Mouse (Mus musculus): Measurements from ENCODE around the gene Twnk.

Twnk gene

GRCm38 (mm10) chr19:45003740-45004516, 1.5 kb upstream of the Twnk start:
- DNase-seq (ENCODE audit: low read depth, low spot score) = peak; percentile 50

- DNase-seq (ENCODE audit: low read depth, low spot score) = peak; percentile 97
Observed at GRCm38 (mm10) chr19:45005957-45006712, 672 bp downstream of the Twnk start, which contains the start of gene Mrpl43. Mrpl43 (minus strand) TSS chr19:45006442.

- peak; percentile 30 for DNase-seq (ENCODE audit: low read depth, low spot score)
Observed at GRCm38 (mm10) chr19:45007021-45007420, 1.6 kb downstream of the Twnk start.

- DNase-seq (ENCODE audit: low read depth, low spot score) = no peak
Observed at GRCm38 (mm10) chr19:45007425-45008191, 2.1 kb downstream of the Twnk start.

- no peak for DNase-seq (ENCODE audit: low read depth, low spot score)
Observed at GRCm38 (mm10) chr19:45010646-45011045, 5.2 kb downstream of the Twnk start.

GRCm38 (mm10) chr19:45012219-45012618, 6.8 kb downstream of the Twnk start:
- no peak for DNase-seq (ENCODE audit: low read depth, low spot score)

- no peak for DNase-seq (ENCODE audit: low read depth, low spot score)
Observed at GRCm38 (mm10) chr19:45012636-45013035, 7.2 kb downstream of the Twnk start.

GRCm38 (mm10) chr19:45013581-45014225, 8.2 kb downstream of the Twnk start:
- no peak for DNase-seq (ENCODE audit: low read depth, low spot score)

GRCm38 (mm10) chr19:45014335-45014971, 9.0 kb downstream of the Twnk start, which contains the start of gene Lzts2:
Lzts2 (plus strand) TSS chr19:45014414.
- peak; percentile 72 for DNase-seq (ENCODE audit: low read depth, low spot score)

GRCm38 (mm10) chr19:45014981-45015402, 9.5 kb downstream of the Twnk start:
- DNase-seq (ENCODE audit: low read depth, low spot score) = peak; percentile 73

GRCm38 (mm10) chr19:45015518-45016281, 10.2 kb downstream of the Twnk start:
- DNase-seq (ENCODE audit: low read depth, low spot score) = peak; percentile 71

- no peak for DNase-seq (ENCODE audit: low read depth, low spot score)
Observed at GRCm38 (mm10) chr19:45016341-45017215, 11.1 kb downstream of the Twnk start.

- peak; percentile 73 for DNase-seq (ENCODE audit: low read depth, low spot score)
Observed at GRCm38 (mm10) chr19:45017216-45017771, 11.8 kb downstream of the Twnk start.

- peak; percentile 39 for DNase-seq (ENCODE audit: low read depth, low spot score)
Observed at GRCm38 (mm10) chr19:45017909-45018308, 12.4 kb downstream of the Twnk start.

GRCm38 (mm10) chr19:45018351-45018831, 12.9 kb downstream of the Twnk start:
- DNase-seq (ENCODE audit: low read depth, low spot score) = no peak

GRCm38 (mm10) chr19:45020348-45020747, 14.9 kb downstream of the Twnk start:
- peak; percentile 46 for DNase-seq (ENCODE audit: low read depth, low spot score)

GRCm38 (mm10) chr19:45021362-45021761, 15.9 kb downstream of the Twnk start:
- DNase-seq (ENCODE audit: low read depth, low spot score) = no peak

- no peak for DNase-seq (ENCODE audit: low read depth, low spot score)
Observed at GRCm38 (mm10) chr19:45023993-45024392, 18.5 kb downstream of the Twnk start.

- DNase-seq (ENCODE audit: low read depth, low spot score) = no peak
Observed at GRCm38 (mm10) chr19:45024775-45025174, 19.3 kb downstream of the Twnk start.

Data from ZHBTc4 (cell line).